Mouse (Mus musculus): ENCODE measurements around the gene Btbd9. TPM values are rescaled to one million over a fixed set of nuclear protein-coding genes. Genes with fewer than 3 reads are reported as not detected.

Gene Btbd9
- 83.3 TPM for polyA plus RNA-seq (2017; shearing (Covaris generic))

GRCm38 (mm10) chr17:30575941-30576773 is at the start of gene Btbd9:
TSS of gene Btbd9 (minus strand) at chr17:30576488.

GRCm38 (mm10) chr17:30624132-30624531 is 47.8 kb upstream of the Btbd9 start, which contains the start of gene Dnah8:
TSS of gene Dnah8 (plus strand) at chr17:30624354.

Other genes starting within 250 kb of the Btbd9 start
- 13.9 TPM for gene Dnah8, start 47.9 kb upstream of the Btbd9 start, polyA plus RNA-seq (2017; shearing (Covaris generic))
- 64.4 TPM for gene Glo1, start 50.4 kb upstream of the Btbd9 start, polyA plus RNA-seq (2017; shearing (Covaris generic))

Data from effector memory CD4-positive, alpha-beta T cell, adult 7 months (primary cell).